10 mouse cellular contexts compared by ENCODE assay signal in genomic region chr1:162004518-162004780, GRCm38 (mm10). TPM values are rescaled to one million over a fixed set of nuclear protein-coding genes. Genes with fewer than 3 reads are reported as not detected.
DNase-seq lines count a peak whose midpoint lies in the region; ATAC-seq and TF ChIP-seq lines count a peak whose summit lies in the region.
"Had no signal": no experiment of that assay in that cellular context is flagged by ENCODE, and none has a peak within 500 bp of the region (broad histone marks: within the 10 kb centered on the region; RNA-seq: fewer than 3 reads in every experiment).

No protein-coding gene starts in this region.

- no peak for ATAC-seq in forebrain, embryonic 11.5 days (replicated peaks; ENCODE audit: low FRiP score)
- ATAC-seq in forebrain, embryonic 15.5 days (replicated peaks), result no peak
- ATAC-seq in lung, embryonic 14.5 days (ENCODE audit: insufficient read depth), result peak; percentile 32; the same call in 1 of the 2 replicates
- no peak for ATAC-seq in hindbrain, embryonic 11.5 days (ENCODE audit: low FRiP score)
- ATAC-seq in neural tube, embryonic 12.5 days (ENCODE audit: low FRiP score, low read depth), result no peak
- ATAC-seq in monocyte, adult 5-6 weeks (replicated peaks; ENCODE audit: insufficient number of reproducible peaks, low FRiP score, low TSS enrichment, poor library complexity, severe bottlenecking), result no peak

- no peak for DNase-seq in forebrain, embryonic 11.5 days (ENCODE audit: low spot score)
- no peak for DNase-seq in lung, embryonic 14.5 days
- DNase-seq in lung, postnatal 4 days, result no peak
- DNase-seq in hindbrain, embryonic 11.5 days (ENCODE audit: low spot score), result no peak
- no peak for DNase-seq in adrenal gland, adult 8-10 months
- DNase-seq: cerebellum, adult 11 months; thymus, postnatal 36 days had no signal

- WGBS in forebrain, embryonic 11.5 days, result 47% methylated on average over 7 of the region's 7 CpGs
- WGBS in forebrain, embryonic 15.5 days, result 18% methylated on average over 7 of the region's 7 CpGs
- WGBS in lung, embryonic 14.5 days, result 12% methylated on average over 7 of the region's 7 CpGs
- 39% methylated on average over 7 of the region's 7 CpGs for WGBS in hindbrain, embryonic 11.5 days
- 53% methylated on average over 7 of the region's 7 CpGs for WGBS in neural tube, embryonic 12.5 days

- no peaks in the 10 kb centered on the region for H3K9me3 ChIP-seq in forebrain, embryonic 11.5 days (ENCODE audit: control insufficient read depth, low read length)
- no peaks in the 10 kb centered on the region for H3K9me3 ChIP-seq in forebrain, embryonic 15.5 days
- H3K9me3 ChIP-seq in lung, embryonic 14.5 days (ENCODE audit: low read depth, low read length), result no peaks in the 10 kb centered on the region
- no peaks in the 10 kb centered on the region for H3K9me3 ChIP-seq in hindbrain, embryonic 11.5 days (ENCODE audit: control insufficient read depth, low read length)
- H3K9me3 ChIP-seq in neural tube, embryonic 12.5 days, result no peaks in the 10 kb centered on the region

- no peak overlapping the region for H3K4me3 ChIP-seq in forebrain, embryonic 11.5 days (ENCODE audit: low read depth, low read length)
- no peak overlapping the region for H3K4me3 ChIP-seq in forebrain, embryonic 15.5 days
- H3K4me3 ChIP-seq in lung, embryonic 14.5 days (ENCODE audit: low read depth, low read length), result no peak overlapping the region
- H3K4me3 ChIP-seq in hindbrain, embryonic 11.5 days (ENCODE audit: low read depth, low read length), result no peak overlapping the region
- H3K4me3 ChIP-seq in neural tube, embryonic 12.5 days, result no peak overlapping the region

- no peak overlapping the region for H3K4me2 ChIP-seq in forebrain, embryonic 11.5 days (ENCODE audit: low read depth, low read length, severe bottlenecking)
- no peak overlapping the region for H3K4me2 ChIP-seq in forebrain, embryonic 15.5 days (replicated peaks)
- peak overlapping the region; percentile 48 for H3K4me2 ChIP-seq in lung, embryonic 14.5 days
- H3K4me2 ChIP-seq in hindbrain, embryonic 11.5 days (replicated peaks; ENCODE audit: low read depth, low read length), result no peak overlapping the region
- H3K4me2 ChIP-seq in neural tube, embryonic 12.5 days (replicated peaks), result peak overlapping the region; percentile 28; the same call in 1 of the 2 replicates

- peak overlapping the region; percentile 14; the same call in 1 of the 2 replicates for H3K27ac ChIP-seq in forebrain, embryonic 11.5 days (ENCODE audit: low read depth, low read length)
- no peak overlapping the region for H3K27ac ChIP-seq in forebrain, embryonic 15.5 days (replicated peaks)
- H3K27ac ChIP-seq in lung, embryonic 14.5 days (ENCODE audit: low read depth), result peak overlapping the region; percentile 94
- H3K27ac ChIP-seq in hindbrain, embryonic 11.5 days (ENCODE audit: low read depth, low read length), result peak overlapping the region; percentile 61
- H3K27ac ChIP-seq in neural tube, embryonic 12.5 days, result peak overlapping the region; percentile 42

- no peaks in the 10 kb centered on the region for H3K27me3 ChIP-seq in forebrain, embryonic 11.5 days (ENCODE audit: control insufficient read depth, insufficient read depth, low read length)
- H3K27me3 ChIP-seq in forebrain, embryonic 15.5 days, result no peaks in the 10 kb centered on the region
- no peaks in the 10 kb centered on the region for H3K27me3 ChIP-seq in lung, embryonic 14.5 days (ENCODE audit: insufficient read depth, low read length)
- H3K27me3 ChIP-seq in hindbrain, embryonic 11.5 days (ENCODE audit: control insufficient read depth, insufficient read depth, low read length), result no peaks in the 10 kb centered on the region
- no peaks in the 10 kb centered on the region for H3K27me3 ChIP-seq in neural tube, embryonic 12.5 days (replicated peaks)

- TF ChIP-seq CTCF in lung, embryonic 14.5 days (IDR thresholded peaks at IDR 0.05; ENCODE audit: low read depth), result no peak

- peaks cover 11% of the 10 kb centered on the region for H3K4me1 ChIP-seq in forebrain, embryonic 11.5 days (replicated peaks; ENCODE audit: control insufficient read depth, insufficient read depth, low read length)
- H3K4me1 ChIP-seq in forebrain, embryonic 15.5 days, result peaks cover 21% of the 10 kb centered on the region
- peaks cover 33% of the 10 kb centered on the region for H3K4me1 ChIP-seq in lung, embryonic 14.5 days (ENCODE audit: insufficient read depth)
- peaks cover 7% of the 10 kb centered on the region for H3K4me1 ChIP-seq in hindbrain, embryonic 11.5 days (replicated peaks; ENCODE audit: control insufficient read depth, insufficient read depth, low read length)
- peaks cover 19% of the 10 kb centered on the region for H3K4me1 ChIP-seq in neural tube, embryonic 12.5 days

- no peak overlapping the region for H3K9ac ChIP-seq in forebrain, embryonic 11.5 days (ENCODE audit: low read length)
- no peak overlapping the region for H3K9ac ChIP-seq in forebrain, embryonic 15.5 days (replicated peaks)
- H3K9ac ChIP-seq in lung, embryonic 14.5 days, result 0 out of 2 replicates have a peak overlapping the region, but pooled peaks have one; percentile 40
- no peak overlapping the region for H3K9ac ChIP-seq in hindbrain, embryonic 11.5 days (ENCODE audit: low read depth, low read length)
- no peak overlapping the region for H3K9ac ChIP-seq in neural tube, embryonic 12.5 days

- no peaks in the 10 kb centered on the region for H3K36me3 ChIP-seq in forebrain, embryonic 11.5 days (ENCODE audit: control insufficient read depth, insufficient read depth, low read length)
- H3K36me3 ChIP-seq in forebrain, embryonic 15.5 days, result no peaks in the 10 kb centered on the region
- no peaks in the 10 kb centered on the region for H3K36me3 ChIP-seq in lung, embryonic 14.5 days (ENCODE audit: insufficient read depth)
- H3K36me3 ChIP-seq in hindbrain, embryonic 11.5 days (ENCODE audit: control insufficient read depth, insufficient read depth, low read length), result no peaks in the 10 kb centered on the region
- no peaks in the 10 kb centered on the region for H3K36me3 ChIP-seq in neural tube, embryonic 12.5 days

RNA-seq across cellular contexts. Expression of gene 4930558K02Rik, which starts 25.0 kb away (rescaled TPM):
- not detected in 2 replicates for polyA plus RNA-seq in forebrain, embryonic 11.5 days (2014; fragmentation: Nextera tagmentation; extraction: Ambion mirVana)
- 0.17 TPM in 1 of 2 replicates, not detected in the other for polyA plus RNA-seq in forebrain, embryonic 15.5 days (2015; fragmentation: Nextera tagmentation; extraction: Ambion mirVana)
- polyA plus RNA-seq in lung, embryonic 14.5 days (2014; fragmentation: Nextera tagmentation; extraction: Ambion mirVana), result not detected in 2 replicates
- polyA plus RNA-seq in hindbrain, embryonic 11.5 days (2014; fragmentation: Nextera tagmentation; extraction: Ambion mirVana), result not detected in 2 replicates
- polyA plus RNA-seq in neural tube, embryonic 12.5 days (2016; fragmentation: Nextera tagmentation; extraction: Ambion mirVana), result not detected in 2 replicates
- not detected in 3 replicates for total RNA-seq in monocyte, adult 5-6 weeks (2017)
- not detected for total RNA-seq in adrenal gland, adult 8-10 months (2022)

RNA-seq across cellular contexts. Expression of gene Pigc, which starts 35.5 kb away (rescaled TPM):
- 30.1 and 30.6 TPM in 2 replicates for polyA plus RNA-seq in forebrain, embryonic 11.5 days (2014; fragmentation: Nextera tagmentation; extraction: Ambion mirVana)
- polyA plus RNA-seq in forebrain, embryonic 15.5 days (2015; fragmentation: Nextera tagmentation; extraction: Ambion mirVana), result 32.7 and 33.3 TPM in 2 replicates
- 35.2 and 40.0 TPM in 2 replicates for polyA plus RNA-seq in lung, embryonic 14.5 days (2014; fragmentation: Nextera tagmentation; extraction: Ambion mirVana)
- polyA plus RNA-seq in hindbrain, embryonic 11.5 days (2014; fragmentation: Nextera tagmentation; extraction: Ambion mirVana), result 33.3 and 38.6 TPM in 2 replicates
- polyA plus RNA-seq in neural tube, embryonic 12.5 days (2016; fragmentation: Nextera tagmentation; extraction: Ambion mirVana), result 34.9 and 35.7 TPM in 2 replicates
- 24.8 to 30.8 TPM (median 27.2 TPM) in 3 replicates for total RNA-seq in monocyte, adult 5-6 weeks (2017)
- total RNA-seq in adrenal gland, adult 8-10 months (2022), result 10 to 100 TPM; 15.1 to 24.7 (median 19.8) TPM

Comparison
In these comparisons a context has a peak if more than half of its experiments do, and no peak if none do; other contexts are left out.
1. H3K4me2 ChIP-seq: peak in lung, embryonic 14.5 days (single experiment) and neural tube, embryonic 12.5 days (single experiment); none in forebrain, embryonic 11.5 days (single experiment), forebrain, embryonic 15.5 days (single experiment) and hindbrain, embryonic 11.5 days (single experiment).